Mouse (Mus musculus) CH12.LX (cell line): ENCODE results near the gene Zfp276.

Experiments
- CTCF ChIP-seq, 2 experiments: IDR thresholded peaks in 1 of 2; conservative IDR thresholded peaks in 1 of 2; 2 replicates each; pipeline ENCODE4 v1.5.1; 2011 to 2012; ENCODE audit warnings: low read depth in 2 of 2, low read length in 2 of 2, improper control_type of control experiment in 1 of 2, inconsistent platforms in 1 of 2, mild to moderate bottlenecking in 1 of 2, moderate library complexity in 1 of 2
- E2F4 ChIP-seq: IDR thresholded peaks from 2 replicates; pipeline ENCODE4 v1.6.1; 2011; ENCODE audit warnings: low read depth, low read length, improper control_type of control experiment; ENCODE audit not compliant: insufficient replicate concordance
- EP300 ChIP-seq: IDR thresholded peaks from 2 replicates; pipeline ENCODE4 v1.6.1; 2011; ENCODE audit warnings: low read length, improper control_type of control experiment
- ETS1 ChIP-seq: conservative IDR thresholded peaks from 2 replicates; pipeline ENCODE4 v1.6.1; 2012; ENCODE audit warnings: low read depth, mild to moderate bottlenecking, inconsistent platforms, low read length, improper control_type of control experiment, moderate library complexity
- HCFC1 ChIP-seq: IDR thresholded peaks from 2 replicates; pipeline ENCODE4 v1.6.1; 2012; ENCODE audit warnings: low read depth, mild to moderate bottlenecking, inconsistent platforms, low read length, improper control_type of control experiment
- IRF4 ChIP-seq: IDR thresholded peaks from 2 replicates; pipeline ENCODE4 v1.6.1; 2014; ENCODE audit warnings: low read depth, mild to moderate bottlenecking, inconsistent platforms, low read length, improper control_type of control experiment
- NRF1 ChIP-seq: IDR thresholded peaks from 2 replicates; pipeline ENCODE4 v1.6.1; 2014; ENCODE audit warnings: low read depth, mild to moderate bottlenecking, inconsistent platforms, low read length, improper control_type of control experiment, moderate library complexity
- POLR2AphosphoS2 ChIP-seq: IDR thresholded peaks from 2 replicates; pipeline ENCODE4 v1.6.1; 2011; ENCODE audit warnings: low read depth, low read length, improper control_type of control experiment
- RAD21 ChIP-seq: IDR thresholded peaks from 2 replicates; pipeline ENCODE4 v1.6.1; 2011; ENCODE audit warnings: low read depth, mild to moderate bottlenecking, low read length, improper control_type of control experiment, moderate library complexity
- RCOR1 ChIP-seq: conservative IDR thresholded peaks from 2 replicates; pipeline ENCODE4 v1.6.1; 2012; ENCODE audit warnings: low read depth, mild to moderate bottlenecking, inconsistent platforms, low read length, improper control_type of control experiment
- TCF12 ChIP-seq: IDR thresholded peaks from 2 replicates; pipeline ENCODE4 v1.6.1; 2014; ENCODE audit warnings: low read depth, mild to moderate bottlenecking, inconsistent platforms, low read length, improper control_type of control experiment
- UBTF ChIP-seq: IDR thresholded peaks from 2 replicates; pipeline ENCODE4 v1.6.1; 2012; ENCODE audit warnings: low read depth, mild to moderate bottlenecking, inconsistent platforms, low read length, improper control_type of control experiment, moderate library complexity
- USF1 ChIP-seq: IDR thresholded peaks from 2 replicates; pipeline ENCODE4 v1.6.1; 2014; ENCODE audit warnings: low read depth, mild to moderate bottlenecking, inconsistent platforms, low read length, improper control_type of control experiment

- no peak for TF ChIP-seq HCFC1
- no peak for TF ChIP-seq RAD21
- no peak for TF ChIP-seq CTCF (conservative IDR thresholded peaks at IDR 0.05 in 1 of 2, IDR thresholded peaks at IDR 0.05 in 1 of 2; ENCODE audit: low read depth in 2 of 2, low read length in 2 of 2)
- TF ChIP-seq IRF4: no peak
- TF ChIP-seq RCOR1: no peak
- TF ChIP-seq NRF1: no peak
- TF ChIP-seq EP300: no peak
- no peak for TF ChIP-seq TCF12
- no peak for TF ChIP-seq USF1
- no peak for TF ChIP-seq ETS1
- no peak for TF ChIP-seq UBTF
- no peak for TF ChIP-seq E2F4
- TF ChIP-seq POLR2AphosphoS2: no peak
Measured at GRCm38 (mm10) chr8:123244382-123244781, 9.6 kb upstream of the Zfp276 start.
